Mouse (Mus musculus) layer of hippocampus, adult 2 months (tissue): ENCODE measurements at regions not wholly inside any gene's neighbourhood (a gene's known extent, or its start where the extent isn't known, plus 50 kb on each side); places are given as distances from the start of the nearest gene placed in this dataset.

Experiments
- DNase-seq, 2 experiments: peaks; one replicate each; pipeline ENCODE4 v3.0.0; 2022; ENCODE audit warnings: low spot score in 2 of 2
- H3K27ac ChIP-seq: fragments of 200-600 bp; 2 replicates; pipeline ENCODE4 v1.8.1; 2022
- H3K4me3 ChIP-seq: fragments of 200-600 bp; 2 replicates; pipeline ENCODE4 v1.8.1; 2022; ENCODE audit warnings: mild to moderate bottlenecking
- CTCF ChIP-seq: fragments of 200-600 bp; conservative IDR thresholded peaks from 2 replicates; pipeline ENCODE4 v1.8.1; 2022; ENCODE audit warnings: antibody characterized with exemption, mild to moderate bottlenecking, moderate library complexity

GRCm38 (mm10) chr1:77027656-77028055 is 487.2 kb downstream of the Epha4 start:
- DNase-seq, result peak; percentile 22 to 51
- TF ChIP-seq CTCF, result no peak
- Histone ChIP-seq H3K4me3 (no peak overlapping the region), H3K27ac (peak overlapping the region; percentile 81)

- H3K27ac ChIP-seq, result peak overlapping the region; percentile 81
- no peak for DNase-seq
- TF ChIP-seq CTCF, result no peak
Measured at GRCm38 (mm10) chr1:77028216-77028615, 486.7 kb downstream of the Epha4 start.

GRCm38 (mm10) chr1:77029091-77029490 is 485.8 kb downstream of the Epha4 start:
- no peak for TF ChIP-seq CTCF
- no peak overlapping the region for H3K4me3 ChIP-seq
- H3K27ac ChIP-seq, result peak overlapping the region; percentile 81
- no peak for DNase-seq

More at GRCm38 (mm10) chr1:77028216-77028615, 486.7 kb downstream of the Epha4 start:
- H3K4me3 ChIP-seq, result no peak overlapping the region

- TF ChIP-seq CTCF, result no peak
- H3K27ac ChIP-seq, result no peak overlapping the region
- H3K4me3 ChIP-seq, result no peak overlapping the region
- DNase-seq, result no peak
Measured at GRCm38 (mm10) chr1:77043749-77044564, 470.9 kb downstream of the Epha4 start.

- DNase-seq, result no peak
- TF ChIP-seq CTCF, result no peak
- H3K4me3 ChIP-seq, result no peak overlapping the region
- no peak overlapping the region for H3K27ac ChIP-seq
Measured at GRCm38 (mm10) chr1:77048720-77049406, 466.0 kb downstream of the Epha4 start.

- H3K27ac ChIP-seq, result no peak overlapping the region
- no peak for TF ChIP-seq CTCF
- no peak for DNase-seq
- no peak overlapping the region for H3K4me3 ChIP-seq
Measured at GRCm38 (mm10) chr1:77051239-77051638, 463.6 kb downstream of the Epha4 start.

GRCm38 (mm10) chr1:77053837-77054540 is 460.9 kb downstream of the Epha4 start:
- H3K4me3 ChIP-seq, result no peak overlapping the region
- H3K27ac ChIP-seq, result no peak overlapping the region
- DNase-seq, result no peak
- TF ChIP-seq CTCF, result no peak

- no peak for TF ChIP-seq CTCF
- Histone ChIP-seq H3K4me3 (no peak overlapping the region), H3K27ac (no peak overlapping the region)
- DNase-seq, result no peak
Measured at GRCm38 (mm10) chr1:77062468-77062867, 452.4 kb downstream of the Epha4 start.

GRCm38 (mm10) chr1:77073071-77073470 is 441.8 kb downstream of the Epha4 start:
- TF ChIP-seq CTCF, result no peak
- Histone ChIP-seq H3K27ac (no peak overlapping the region), H3K4me3 (no peak overlapping the region)
- no peak for DNase-seq

GRCm38 (mm10) chr1:77074926-77075885 is 439.7 kb downstream of the Epha4 start:
- H3K4me3 ChIP-seq, result no peak overlapping the region
- no peak for DNase-seq
- no peak for TF ChIP-seq CTCF
- peak overlapping the region; percentile 46; the same call in 1 of the 2 replicates for H3K27ac ChIP-seq

- no peak for TF ChIP-seq CTCF
- no peak overlapping the region for H3K4me3 ChIP-seq
- no peak overlapping the region for H3K27ac ChIP-seq
Measured at GRCm38 (mm10) chr1:77080767-77081166, 434.1 kb downstream of the Epha4 start.

GRCm38 (mm10) chr1:77081660-77082059 is 433.2 kb downstream of the Epha4 start:
- TF ChIP-seq CTCF, result peak; percentile 65
- Histone ChIP-seq H3K4me3 (no peak overlapping the region), H3K27ac (no peak overlapping the region)
- DNase-seq, result no peak

More at GRCm38 (mm10) chr1:77080767-77081166, 434.1 kb downstream of the Epha4 start:
- DNase-seq, result no peak
